ENCODE assay signal across 11 mouse cellular contexts in the genomic region with DNA sequence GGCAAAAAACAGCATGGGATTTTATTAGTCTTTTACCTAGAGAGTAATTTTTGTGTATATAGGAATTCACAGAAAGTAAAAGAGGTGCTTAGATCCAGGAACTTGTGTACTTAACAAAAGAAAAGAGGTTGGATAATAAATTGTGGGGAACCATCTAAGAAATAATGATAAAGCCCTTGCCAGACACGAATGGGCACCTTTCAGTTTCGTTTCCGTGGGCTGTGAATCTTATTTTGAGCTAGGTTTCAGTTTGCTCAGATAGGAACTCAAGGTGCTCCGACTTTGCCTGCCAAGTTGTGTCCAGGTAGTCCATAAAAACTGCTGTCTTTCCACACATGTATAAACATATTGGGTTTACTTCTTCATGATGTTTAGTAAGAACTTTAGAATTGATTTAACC. TPM values are rescaled to one million over a fixed set of nuclear protein-coding genes. Genes with fewer than 3 reads are reported as not detected.
A peak's percentile ranks its signal among the peaks of the same experiment; 100 is the strongest.
DNase-seq lines count a peak whose midpoint lies in the region; ATAC-seq and TF ChIP-seq lines count a peak whose summit lies in the region.
"Had no signal": no experiment of that assay in that cellular context is flagged by ENCODE, and none has a peak within 500 bp of the region (broad histone marks: within the 10 kb centered on the region; RNA-seq: fewer than 3 reads in every experiment).

No protein-coding gene starts in this region.

- DNase-seq in thymus, adult 2 months = peak; percentile 34
- DNase-seq in thymus, postnatal 4 days = no peak
- peak; percentile 27 for DNase-seq in lung, postnatal 0 days (ENCODE audit: low spot score)
- peak; percentile 13 to 16 for DNase-seq in thymus, postnatal 36 days
- no peak for DNase-seq in urinary bladder, postnatal 4 days (ENCODE audit: low spot score in 2 of 2)
- DNase-seq: gastrocnemius, postnatal 36 days; retina, postnatal 1 day had no signal

- no peak for ATAC-seq in lung, postnatal 0 days
- no peak for ATAC-seq in forebrain, embryonic 16.5 days
- ATAC-seq: hindbrain, embryonic 16.5 days; midbrain, embryonic 16.5 days had no signal

- H3K4me3 ChIP-seq in thymus, adult 2 months (ENCODE audit: control insufficient read depth, insufficient read depth, low read length) = no peak overlapping the region
- peak overlapping the region; percentile 51 for H3K4me3 ChIP-seq in bone marrow macrophage, adult 2 months (ENCODE audit: insufficient read depth, low read length)
- peak overlapping the region; percentile 0; the same call in 1 of the 2 replicates for H3K4me3 ChIP-seq in lung, postnatal 0 days (ENCODE audit: low read depth, low read length)
- no peak overlapping the region for H3K4me3 ChIP-seq in forebrain, embryonic 16.5 days (replicated peaks; ENCODE audit: low read length)

- H3K36me3 ChIP-seq in thymus, adult 2 months (ENCODE audit: control insufficient read depth, insufficient read depth, low read length) = peaks cover 11% of the 10 kb centered on the region; the same call in 1 of the 2 replicates
- H3K36me3 ChIP-seq in lung, postnatal 0 days (ENCODE audit: insufficient read depth, low read length) = no peaks in the 10 kb centered on the region
- no peaks in the 10 kb centered on the region for H3K36me3 ChIP-seq in forebrain, embryonic 16.5 days (ENCODE audit: control insufficient read depth, insufficient read depth)

- TF ChIP-seq CTCF in thymus, adult 2 months (IDR thresholded peaks at IDR 0.05; ENCODE audit: borderline replicate concordance, control insufficient read depth, extremely low read depth, insufficient read depth, low read length, poor library complexity) = no peak
- no peak for TF ChIP-seq CTCF in bone marrow macrophage, adult 2 months (IDR thresholded peaks at IDR 0.05; ENCODE audit: low read depth, low read length)
- no peak for TF ChIP-seq CTCF in lung, postnatal 0 days (IDR thresholded peaks at IDR 0.05)

- no peaks in the 10 kb centered on the region; the same call in 1 of the 2 replicates for H3K4me1 ChIP-seq in thymus, adult 2 months (replicated peaks; ENCODE audit: control insufficient read depth, insufficient read depth, low read length)
- no peaks in the 10 kb centered on the region for H3K4me1 ChIP-seq in bone marrow macrophage, adult 2 months (ENCODE audit: control insufficient read depth, insufficient read depth, low read length)
- H3K4me1 ChIP-seq in lung, postnatal 0 days (ENCODE audit: insufficient read depth, low read depth, low read length) = no peaks in the 10 kb centered on the region
- H3K4me1 ChIP-seq in forebrain, embryonic 16.5 days (replicated peaks; ENCODE audit: control insufficient read depth, insufficient read depth, low read length) = peaks cover 7% of the 10 kb centered on the region; the same call in 1 of the 2 replicates

- H3K9ac ChIP-seq in lung, postnatal 0 days (replicated peaks; ENCODE audit: low read depth) = no peak overlapping the region
- H3K9ac ChIP-seq in forebrain, embryonic 16.5 days (replicated peaks; ENCODE audit: low read depth, low read length) = no peak overlapping the region

- no peak for TF ChIP-seq POLR2A in thymus, adult 2 months (IDR thresholded peaks at IDR 0.05; ENCODE audit: control insufficient read depth, extremely low read depth, insufficient read depth, low read length, poor library complexity)
- TF ChIP-seq POLR2A in bone marrow macrophage, adult 2 months (IDR thresholded peaks at IDR 0.05; ENCODE audit: borderline replicate concordance, low read depth, low read length) = no peak

- 2% methylated on average over 4 of the region's 4 CpGs for WGBS in thymus, adult 2 months
- 53% methylated on average over 4 of the region's 4 CpGs for WGBS in lung, postnatal 0 days
- WGBS in forebrain, embryonic 16.5 days = 82% methylated on average over 4 of the region's 4 CpGs

- H3K27me3 ChIP-seq in thymus, adult 2 months (ENCODE audit: control insufficient read depth, insufficient read depth, low read length) = no peaks in the 10 kb centered on the region
- H3K27me3 ChIP-seq in lung, postnatal 0 days (replicated peaks; ENCODE audit: insufficient read depth, low read length) = no peaks in the 10 kb centered on the region
- no peaks in the 10 kb centered on the region for H3K27me3 ChIP-seq in forebrain, embryonic 16.5 days (replicated peaks; ENCODE audit: control insufficient read depth, insufficient read depth, low read length)

- no peak overlapping the region for H3K27ac ChIP-seq in thymus, adult 2 months (ENCODE audit: control insufficient read depth, insufficient read depth, low read length)
- H3K27ac ChIP-seq in bone marrow macrophage, adult 2 months (ENCODE audit: insufficient read depth, low read depth, low read length) = no peak overlapping the region
- no peak overlapping the region for H3K27ac ChIP-seq in lung, postnatal 0 days (ENCODE audit: low read length)
- no peak overlapping the region for H3K27ac ChIP-seq in forebrain, embryonic 16.5 days (ENCODE audit: low read length)

- TF ChIP-seq EP300 in lung, postnatal 0 days (IDR thresholded peaks at IDR 0.05) = no peak

- no peaks in the 10 kb centered on the region for H3K9me3 ChIP-seq in lung, postnatal 0 days (ENCODE audit: low read length)
- no peaks in the 10 kb centered on the region for H3K9me3 ChIP-seq in forebrain, embryonic 16.5 days (ENCODE audit: control insufficient read depth, low read length)

- H3K4me2 ChIP-seq in lung, postnatal 0 days (replicated peaks; ENCODE audit: low read depth, low read length) = no peak overlapping the region; the same call in 1 of the 2 replicates
- no peak overlapping the region for H3K4me2 ChIP-seq in forebrain, embryonic 16.5 days (ENCODE audit: low read length)

RNA-seq across cellular contexts. Expression of a gene that starts 1.6 kb away (rescaled TPM):
- polyA plus RNA-seq in thymus, adult 2 months (2012; rRNA removed) = 13.9 and 15.7 TPM in 2 replicates
- polyA plus RNA-seq in bone marrow macrophage, adult 2 months (2012; ENCODE audit: insufficient read depth, insufficient read length, missing spikeins) = 37.9 and 53.1 TPM in 2 replicates
- 3.5 and 4.1 TPM in 2 replicates for polyA plus RNA-seq in lung, postnatal 0 days (2015; fragmentation: Nextera tagmentation; extraction: Ambion mirVana)
- polyA plus RNA-seq in forebrain, embryonic 16.5 days (2015; fragmentation: Nextera tagmentation; extraction: Ambion mirVana) = 1.1 and 1.2 TPM in 2 replicates

RNA-seq across cellular contexts. Expression of a gene that starts 47.1 kb away (rescaled TPM):
- polyA plus RNA-seq in thymus, adult 2 months (2012; rRNA removed) = 3.5 and 4.7 TPM in 2 replicates
- polyA plus RNA-seq in bone marrow macrophage, adult 2 months (2012; ENCODE audit: insufficient read depth, insufficient read length, missing spikeins) = 10.2 and 16.2 TPM in 2 replicates
- polyA plus RNA-seq in lung, postnatal 0 days (2015; fragmentation: Nextera tagmentation; extraction: Ambion mirVana) = 5.5 and 6.6 TPM in 2 replicates
- 8.0 and 8.9 TPM in 2 replicates for polyA plus RNA-seq in forebrain, embryonic 16.5 days (2015; fragmentation: Nextera tagmentation; extraction: Ambion mirVana)

Comparison
In these comparisons a context has a peak if more than half of its experiments do, and no peak if none do; other contexts are left out.
1. DNase-seq: peak in thymus, adult 2 months (single experiment), lung, postnatal 0 days (single experiment) and thymus, postnatal 36 days (2 of 2); none in thymus, postnatal 4 days (single experiment) and urinary bladder, postnatal 4 days (0 of 2).
2. H3K4me3 ChIP-seq: peak in bone marrow macrophage, adult 2 months (single experiment) and lung, postnatal 0 days (single experiment); none in thymus, adult 2 months (single experiment) and forebrain, embryonic 16.5 days (single experiment).